Mouse (Mus musculus) gastrocnemius, adult 8-10 months (tissue): ENCODE results near the gene Tmem231. TPM values are rescaled to one million over a fixed set of nuclear protein-coding genes. Genes with fewer than 3 reads are reported as not detected.

Experiments
- DNase-seq, 2 experiments: peaks; one replicate each; pipeline ENCODE4 v3.0.0; 2022; ENCODE audit warnings: low spot score in 2 of 2
- total RNA-seq, 4 experiments: library from RNA; stranded (reverse); gene quantifications; 2 replicates each; pipeline ENCODE4 v1.2.4; 2022

Tmem231 gene
- 1 to 10 TPM in 1 of 4 experiments, under 1 TPM in 3; 0.41 to 1.0 (median 0.74) TPM for total RNA-seq

DNA sequence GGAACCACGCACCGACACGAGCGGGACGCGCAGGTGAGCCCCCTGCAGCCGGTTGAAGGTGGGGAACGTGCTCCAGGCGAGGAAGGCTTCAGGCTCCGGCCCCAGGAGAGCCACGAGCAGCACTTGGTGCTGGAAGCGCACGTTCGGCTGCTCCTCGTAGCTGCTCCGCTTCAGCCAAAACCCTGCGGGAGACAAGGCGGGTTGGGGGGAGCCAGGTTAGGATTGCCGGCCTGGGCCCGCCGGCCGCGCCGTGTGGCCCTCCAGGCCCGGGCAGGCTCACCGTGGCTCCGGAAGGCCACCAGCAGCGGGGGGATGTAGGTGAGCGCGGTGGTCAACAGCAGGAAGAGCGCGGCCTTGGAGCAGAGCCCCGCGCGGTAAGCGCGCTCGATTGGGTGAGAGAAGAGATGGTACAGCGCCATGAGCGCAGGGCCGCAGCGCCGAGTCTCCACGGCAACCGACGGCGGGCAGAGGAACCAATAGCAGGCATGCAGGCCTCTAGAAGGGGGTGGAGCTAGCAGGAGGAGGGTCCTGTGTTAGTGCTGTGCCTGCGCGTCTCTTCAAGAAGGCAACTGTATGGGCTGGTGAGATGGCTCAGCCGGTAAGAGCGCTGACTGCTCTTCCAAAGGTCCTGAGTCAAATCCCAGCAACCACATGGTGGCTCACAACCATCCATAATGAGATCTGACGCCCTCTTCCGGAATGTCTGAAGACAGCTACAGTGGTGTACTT lies at the start of gene Tmem231:
Tmem231 (minus strand) TSS at position 534 of the 729 bp plus-strand sequence.
- peak; percentile 70 to 82 for DNase-seq

DNA sequence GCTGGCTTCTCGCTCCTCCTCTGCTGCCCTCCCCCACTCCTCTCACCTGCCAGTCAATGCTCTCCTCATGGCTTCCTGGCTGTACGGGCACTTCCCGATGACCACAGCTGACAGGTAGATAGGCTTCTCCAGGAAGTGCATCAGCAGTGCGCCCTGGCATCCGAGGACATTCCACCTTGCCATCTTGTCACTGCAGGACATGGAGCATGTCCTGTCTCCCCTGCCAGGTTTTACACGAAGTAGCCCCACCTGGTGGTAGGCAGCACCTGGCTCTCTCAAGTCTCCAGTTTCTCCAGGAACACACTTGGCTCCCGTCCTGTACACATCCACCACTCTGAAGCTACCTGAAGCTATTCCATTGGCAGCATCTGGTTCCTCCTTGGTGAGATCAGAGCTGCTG lies 48.4 kb upstream of the Tmem231 start:
- DNase-seq = no peak

DNA sequence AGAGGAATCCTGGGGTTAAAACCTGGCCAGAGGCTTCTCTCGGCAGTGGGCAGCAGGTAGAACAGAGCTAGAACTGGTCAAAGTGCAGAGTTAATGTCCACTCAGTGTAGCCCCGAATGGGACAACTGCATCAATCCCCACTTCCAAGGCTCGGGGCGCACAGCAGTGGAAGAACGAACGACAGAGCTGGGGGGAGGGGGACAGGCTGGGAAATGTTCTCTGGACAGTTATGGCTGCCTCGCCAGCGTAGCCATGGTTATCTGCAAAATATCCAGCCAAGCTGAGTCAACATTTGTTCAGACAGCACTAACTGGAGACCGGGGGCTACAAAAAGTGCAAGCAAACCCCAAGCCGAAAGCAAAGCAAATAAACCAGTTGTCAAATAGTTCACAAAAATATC lies 44.5 kb upstream of the Tmem231 start:
- no peak for DNase-seq

DNA sequence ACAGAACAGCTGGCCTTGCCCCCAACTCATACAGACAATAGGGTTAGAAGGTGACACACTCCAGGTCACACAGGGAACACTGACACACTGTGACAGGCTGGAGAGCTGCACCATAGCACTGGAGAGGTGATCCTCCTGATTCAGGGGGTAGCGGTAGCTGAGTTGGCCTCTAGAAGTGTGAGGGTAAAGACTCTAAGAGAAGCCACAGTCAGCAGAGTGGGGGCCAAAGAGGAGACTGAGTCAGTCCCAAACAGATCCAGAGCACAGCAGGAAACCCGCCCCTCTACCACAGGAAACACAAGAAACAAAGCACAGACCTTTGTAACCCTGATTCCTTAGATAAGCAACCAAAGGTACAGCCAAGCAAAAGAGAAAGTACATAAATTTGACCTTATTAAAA lies 42.6 kb upstream of the Tmem231 start:
- no peak for DNase-seq

DNA sequence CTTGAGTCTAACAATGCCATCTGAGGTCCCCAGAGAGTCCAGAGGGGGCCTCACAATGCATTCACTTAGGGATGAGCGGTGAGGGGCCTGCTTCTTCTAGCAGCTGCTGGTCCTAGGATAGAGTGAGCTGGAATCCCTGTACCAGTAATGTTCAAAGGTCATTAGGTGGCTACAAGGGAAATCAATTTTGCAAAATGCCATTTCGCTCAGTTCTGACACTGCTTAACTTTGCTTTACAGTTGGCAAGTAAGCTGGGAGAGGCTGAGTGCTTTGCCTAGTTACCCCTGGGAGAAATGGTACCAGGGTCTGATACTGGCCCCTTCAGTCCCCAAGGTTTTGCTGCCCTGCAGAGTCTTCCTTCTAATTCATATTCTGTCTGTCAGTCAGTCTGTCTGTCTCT lies 42.0 kb upstream of the Tmem231 start:
- no peak for DNase-seq

DNA sequence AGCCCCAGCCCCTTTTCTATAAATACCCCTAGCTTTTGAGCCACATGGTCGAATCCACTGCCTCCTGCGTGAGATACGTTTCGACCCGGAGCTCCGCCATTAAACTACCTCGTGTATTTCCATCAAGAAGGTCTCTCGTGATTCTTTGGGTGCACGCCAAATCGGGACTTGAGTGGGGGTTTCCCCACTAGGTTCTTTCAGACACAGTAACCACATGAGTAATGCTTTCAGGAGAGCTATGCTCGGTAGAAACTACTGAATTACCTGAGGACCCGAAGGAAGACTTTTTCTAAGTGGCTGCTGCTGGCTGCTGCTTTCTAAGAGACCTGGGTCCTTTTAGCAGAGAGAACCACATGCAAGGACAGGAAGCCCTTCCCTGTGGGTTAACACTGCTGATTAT lies 40.5 kb upstream of the Tmem231 start:
- DNase-seq = no peak

DNA sequence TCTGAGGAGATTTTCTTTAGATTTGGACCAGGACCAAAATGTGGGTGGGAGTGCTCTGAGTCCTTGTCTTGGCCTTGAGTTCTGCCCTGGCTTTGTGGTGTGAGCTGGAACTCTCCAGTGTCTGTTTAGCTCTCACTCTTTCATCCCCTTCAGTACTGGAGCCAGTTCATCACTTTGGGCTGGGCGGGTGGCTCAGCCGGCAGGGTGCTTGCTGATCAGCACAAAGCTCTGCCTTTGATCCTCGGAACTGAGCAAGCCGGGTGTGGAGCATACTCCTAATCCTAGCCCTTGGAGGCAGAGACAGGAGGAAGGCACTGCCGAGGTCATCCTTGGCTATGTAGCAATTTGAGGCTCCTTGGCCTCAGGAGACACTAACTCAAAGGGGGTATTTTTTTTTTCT lies 35.3 kb upstream of the Tmem231 start:
- no peak for DNase-seq

DNA sequence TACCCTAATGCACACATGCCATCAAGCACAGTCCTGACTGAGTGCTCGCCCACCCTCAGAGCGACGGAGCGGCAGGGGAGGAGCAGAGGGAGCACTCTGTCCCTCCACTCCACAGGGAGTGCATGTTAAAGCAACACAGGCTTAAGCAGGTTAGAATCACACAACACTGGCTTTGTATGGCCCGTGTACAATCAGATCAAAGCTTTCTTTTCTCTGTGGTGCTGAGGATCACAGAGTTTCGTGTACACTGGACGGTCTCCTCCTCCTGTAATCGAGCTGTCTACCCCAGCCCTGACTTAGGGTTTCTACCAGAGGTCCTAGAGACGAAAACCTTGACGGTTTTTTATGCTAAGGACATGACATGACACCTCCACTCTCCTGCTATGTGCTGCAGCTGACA lies 34.9 kb upstream of the Tmem231 start:
- DNase-seq = no peak

DNA sequence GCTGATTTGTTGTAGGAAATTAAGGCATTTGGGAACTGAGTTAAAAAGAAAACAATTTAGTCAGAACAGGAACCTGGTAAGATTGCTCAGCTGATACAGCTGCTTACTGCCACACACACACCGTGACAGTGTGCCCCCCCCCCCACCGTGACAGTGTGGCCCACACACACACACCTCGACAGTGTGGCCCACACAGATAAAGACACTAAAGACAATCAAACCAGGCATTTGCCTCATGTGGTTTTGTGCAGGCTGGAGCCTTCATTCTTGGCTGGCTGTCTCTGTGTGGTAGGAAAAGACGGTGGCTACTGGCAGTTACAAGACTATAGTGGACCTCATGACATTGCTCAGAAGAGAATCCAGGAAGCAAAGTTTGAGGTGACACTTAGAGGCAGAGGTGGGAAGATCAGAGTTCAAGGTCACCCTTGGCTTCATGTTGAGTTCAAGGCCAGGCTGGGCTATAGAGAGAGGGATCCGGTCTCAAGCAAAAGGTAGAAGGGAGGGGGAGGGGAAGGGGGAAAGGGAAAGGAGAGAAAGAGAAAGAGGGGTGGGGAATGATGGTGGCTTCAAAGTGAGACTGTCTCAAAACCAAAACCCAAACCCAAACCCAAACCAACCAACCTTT lies 33.7 kb upstream of the Tmem231 start:
- DNase-seq = no peak

DNA sequence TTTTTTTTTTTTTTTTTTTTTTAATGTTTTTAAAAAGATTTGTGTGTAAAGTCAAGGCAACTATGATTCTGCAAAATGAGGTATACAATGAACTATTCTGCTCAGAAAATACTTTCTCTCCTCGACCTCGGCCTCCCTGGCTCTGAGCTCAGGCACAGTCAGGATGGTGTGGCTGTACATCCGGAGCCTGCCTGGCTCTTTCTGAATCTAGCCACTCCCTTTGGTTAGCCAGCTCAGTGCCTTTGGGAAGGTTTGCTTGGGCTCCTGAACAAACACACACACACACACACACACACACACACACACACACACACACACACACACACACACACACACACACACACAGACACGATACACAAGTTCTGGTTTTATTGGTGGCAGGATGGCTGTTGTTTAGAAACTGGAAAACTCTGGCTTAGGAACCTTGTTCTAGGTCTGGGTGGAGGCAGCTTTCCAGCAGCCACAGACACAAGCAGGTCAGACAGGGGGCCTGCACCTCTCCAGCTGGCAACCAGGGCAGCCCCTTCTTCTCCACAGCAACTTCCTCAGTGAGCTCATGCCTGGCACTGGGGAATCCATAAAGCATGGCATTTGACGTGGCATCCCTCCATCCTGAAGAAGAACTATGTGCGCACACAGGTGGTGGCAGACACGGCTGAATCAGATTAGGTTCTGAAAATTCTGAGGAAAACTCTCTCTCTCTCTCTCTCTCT lies 31.3 kb upstream of the Tmem231 start:
- no peak for DNase-seq

DNA sequence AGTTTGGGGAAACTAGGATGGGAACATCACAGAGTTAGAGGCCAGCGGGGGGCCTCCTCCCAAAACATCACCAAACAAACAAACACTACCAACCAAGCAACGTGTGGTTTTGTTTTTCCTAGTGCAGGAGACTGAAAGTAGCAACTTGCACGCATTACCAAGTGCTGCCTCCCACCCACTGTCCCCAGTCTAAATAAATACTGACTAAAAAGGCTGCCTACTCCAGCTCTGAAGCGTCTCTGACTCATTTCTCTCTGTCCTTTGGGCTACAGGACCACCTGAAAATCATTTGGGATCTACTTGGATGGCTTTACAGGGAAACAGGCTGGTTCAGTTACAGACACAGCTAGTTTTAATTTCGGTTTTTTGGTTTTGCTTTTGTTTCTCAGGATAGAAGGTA lies 30.7 kb upstream of the Tmem231 start:
- no peak for DNase-seq

DNA sequence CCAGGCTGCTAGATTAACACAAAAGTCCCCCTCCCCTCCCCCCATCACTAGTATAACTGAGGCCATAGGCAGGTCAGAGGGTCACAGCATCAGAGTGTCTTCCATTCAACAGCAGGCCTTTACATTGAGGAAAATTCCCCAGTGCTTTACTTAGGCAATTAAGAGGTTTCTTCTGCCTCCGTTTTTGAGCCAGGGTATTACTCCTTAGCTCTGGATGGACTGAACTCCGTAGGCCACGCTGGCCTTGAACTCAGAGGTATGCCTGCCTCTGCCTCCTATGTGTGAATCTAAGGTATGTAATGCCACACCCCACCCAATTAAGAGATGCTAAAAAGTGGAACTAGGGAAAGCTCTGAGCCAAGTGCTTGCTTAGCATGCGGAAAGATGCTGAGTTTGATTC lies 29.9 kb upstream of the Tmem231 start:
- DNase-seq = no peak

DNA sequence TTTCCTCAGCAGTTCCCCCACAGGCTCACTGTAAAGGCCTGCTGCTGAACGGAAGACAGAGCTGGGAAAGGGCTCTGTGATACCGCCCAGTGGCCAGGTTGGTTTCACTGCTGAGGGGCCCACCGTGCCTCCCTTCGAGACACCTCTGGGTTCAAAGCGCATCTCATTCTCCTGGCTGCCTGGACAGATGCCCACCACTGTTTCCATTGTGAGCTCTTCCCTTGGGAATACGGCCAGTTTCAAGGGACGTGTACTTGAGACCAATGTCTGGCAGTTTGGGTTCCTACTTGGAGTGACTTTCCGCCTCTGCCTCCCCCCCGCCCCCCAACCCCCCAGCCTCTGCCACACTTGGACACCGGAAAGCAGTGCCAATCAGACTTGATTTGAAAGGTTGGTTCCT lies 29.4 kb upstream of the Tmem231 start:
- no peak for DNase-seq

DNA sequence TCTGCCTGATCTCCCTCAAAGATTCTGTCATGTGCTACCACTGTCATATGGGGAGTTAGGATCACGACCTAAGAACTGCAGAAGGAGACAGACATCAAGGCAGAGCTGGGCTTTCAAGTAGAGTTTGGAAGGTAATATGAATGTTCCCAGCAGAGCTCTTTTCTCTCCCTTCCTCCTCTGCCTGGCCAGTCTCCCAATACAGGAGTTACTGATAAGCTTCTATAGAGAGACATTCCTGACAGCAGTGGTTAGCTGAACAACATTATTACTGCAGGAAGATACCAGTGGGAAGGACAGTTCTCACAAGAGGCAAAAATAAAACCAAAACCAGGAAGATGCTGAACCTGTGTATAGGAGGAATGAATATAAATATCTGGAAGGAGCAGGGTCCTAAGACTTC lies 28.9 kb upstream of the Tmem231 start:
- no peak for DNase-seq

DNA sequence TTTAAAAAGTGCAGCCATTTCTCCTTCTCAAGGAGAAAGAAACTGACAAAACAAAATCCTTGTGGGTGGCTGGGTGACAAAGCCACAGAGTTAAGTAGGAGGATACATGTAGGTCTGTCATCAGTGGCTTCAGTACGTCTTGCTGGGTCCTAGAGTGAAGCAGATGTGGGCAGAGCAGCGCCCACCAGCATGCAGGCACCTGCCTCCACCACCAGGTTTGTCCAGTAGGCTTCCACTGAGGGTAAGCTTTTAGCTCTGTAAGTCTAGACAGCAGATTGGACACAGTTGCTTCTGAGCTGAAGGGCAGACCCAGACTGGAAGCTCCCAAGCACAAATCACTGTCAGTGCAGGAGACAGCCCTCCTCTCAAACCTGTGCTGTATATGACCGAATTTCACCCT lies 27.6 kb upstream of the Tmem231 start:
- no peak for DNase-seq

DNA sequence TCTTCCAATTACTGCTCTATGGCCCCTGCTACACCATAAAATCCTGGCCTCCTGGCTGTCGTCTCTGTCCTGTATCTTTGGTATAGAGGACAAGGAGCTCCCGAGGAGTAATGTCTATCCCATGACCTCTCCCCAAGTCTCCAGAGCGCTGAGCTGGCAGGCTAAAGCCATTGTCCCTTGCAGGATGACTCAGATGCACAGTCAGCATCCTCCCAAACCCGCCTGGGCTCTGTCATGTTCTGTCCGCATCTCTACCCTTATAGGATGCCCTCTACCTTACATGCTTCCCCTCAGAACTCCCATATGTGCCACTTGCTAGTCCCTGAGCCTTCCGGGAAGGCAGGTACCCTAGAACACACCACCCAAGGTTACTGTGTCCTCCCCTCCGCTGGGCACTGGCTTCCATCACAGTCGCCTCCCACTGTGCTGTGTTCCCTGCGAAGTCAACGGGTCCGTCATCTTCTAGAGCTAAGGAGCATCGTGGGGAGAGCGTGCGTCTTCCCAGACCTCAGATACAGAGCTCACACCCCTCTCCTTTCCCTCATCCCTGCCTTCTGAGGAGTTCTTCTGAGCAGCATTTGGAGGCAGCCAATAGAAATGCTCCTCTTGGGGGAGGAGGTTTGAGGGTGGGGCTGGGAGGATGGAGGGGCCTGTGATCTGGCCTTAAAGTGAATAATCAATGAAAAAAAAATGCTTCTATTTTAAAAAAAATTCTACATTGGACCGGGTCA lies 27.1 kb upstream of the Tmem231 start:
- DNase-seq = no peak

DNA sequence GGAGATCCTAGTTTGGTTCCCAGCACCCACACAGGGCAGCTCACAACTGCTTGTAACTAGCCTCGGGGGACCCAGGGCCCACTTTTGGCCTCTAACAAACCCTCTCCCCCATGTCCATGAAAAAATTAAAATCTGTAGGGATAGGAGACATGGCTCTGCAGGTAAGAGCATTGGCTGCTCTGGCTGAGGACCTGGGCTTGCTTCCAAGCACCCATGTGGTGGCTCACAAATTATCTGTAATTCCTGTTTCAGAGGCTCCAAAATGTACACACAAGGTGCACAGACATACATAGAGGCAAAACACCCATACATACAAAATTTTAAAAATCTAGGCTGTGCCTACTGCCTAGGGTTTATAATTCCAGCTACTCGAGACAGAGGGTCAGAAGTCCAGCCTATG lies 23.6 kb upstream of the Tmem231 start:
- DNase-seq = no peak

DNA sequence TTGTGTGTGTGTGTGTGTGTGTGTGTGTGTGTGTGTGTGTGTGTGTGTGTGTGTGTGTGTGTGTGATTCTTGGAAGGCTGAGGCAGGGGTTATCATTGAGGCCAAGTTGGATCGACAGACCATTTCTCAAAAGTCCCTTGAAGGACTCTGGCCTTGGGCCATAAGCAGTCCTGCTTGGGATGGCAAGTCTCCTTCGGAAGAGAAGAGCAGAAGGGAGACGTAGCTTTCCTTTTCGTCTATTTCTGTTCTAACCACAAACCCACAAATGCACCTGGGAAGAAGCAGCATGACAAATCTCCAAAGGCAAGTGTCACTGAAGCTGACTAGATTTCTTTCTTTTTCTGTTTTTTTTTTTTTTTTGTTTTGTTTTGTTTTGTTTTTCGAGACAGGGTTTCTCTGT lies 22.2 kb upstream of the Tmem231 start:
- no peak for DNase-seq

DNA sequence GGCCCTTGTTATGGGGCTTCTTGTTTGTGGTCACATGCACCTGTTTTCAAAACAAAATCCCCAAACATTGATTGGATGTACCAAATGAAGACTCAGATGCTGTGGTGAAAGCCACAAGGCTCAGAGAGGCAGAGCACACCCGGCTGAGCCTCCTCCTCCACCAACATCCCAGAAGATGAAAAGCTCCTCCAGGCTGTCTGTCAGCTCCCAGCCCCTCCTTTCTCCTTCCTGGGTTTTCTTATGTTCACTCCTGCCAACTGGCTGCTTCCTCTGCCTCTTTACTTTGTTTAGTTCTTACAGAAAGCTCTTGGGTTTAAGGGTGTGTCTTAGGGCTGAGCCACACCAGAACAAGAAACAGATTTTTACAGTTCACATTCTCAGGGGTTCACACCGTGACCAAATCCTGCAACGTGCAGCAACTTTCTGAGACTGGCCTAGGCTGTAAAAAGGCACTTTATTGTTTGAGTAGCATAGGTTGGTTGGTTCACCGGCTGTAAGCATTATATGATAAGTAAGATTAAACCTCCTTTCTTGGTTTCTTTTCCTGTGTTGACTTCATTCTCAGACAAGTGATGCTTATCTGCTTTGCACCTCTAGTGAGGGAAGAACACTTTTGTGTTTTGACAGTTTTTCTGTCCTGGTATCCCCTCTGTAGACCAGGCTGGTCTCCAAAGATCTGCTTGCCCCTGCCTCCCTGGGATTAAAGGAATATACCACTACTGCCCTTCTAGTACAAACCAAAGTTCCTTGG lies 21.3 kb upstream of the Tmem231 start:
- DNase-seq = no peak

DNA sequence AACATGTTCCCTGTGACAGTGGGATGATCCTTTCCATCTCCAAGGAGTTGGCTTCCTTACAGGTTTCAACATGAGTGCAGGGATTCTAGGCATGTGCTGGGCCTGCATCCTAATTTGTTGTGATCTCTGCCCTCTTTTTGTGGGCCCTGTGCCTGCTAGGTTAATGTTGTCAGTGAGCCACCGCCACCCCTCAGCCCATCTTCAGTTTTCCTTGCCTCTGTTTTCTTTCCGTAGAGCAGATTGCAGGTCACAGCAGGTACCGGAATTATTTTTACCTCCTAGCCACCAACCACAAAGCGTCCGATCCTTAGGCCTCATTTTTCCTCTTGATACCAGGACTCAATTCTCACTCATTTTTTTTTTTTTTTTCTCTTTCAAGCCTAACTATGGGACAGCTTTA lies 18.3 kb upstream of the Tmem231 start:
- DNase-seq = no peak

DNA sequence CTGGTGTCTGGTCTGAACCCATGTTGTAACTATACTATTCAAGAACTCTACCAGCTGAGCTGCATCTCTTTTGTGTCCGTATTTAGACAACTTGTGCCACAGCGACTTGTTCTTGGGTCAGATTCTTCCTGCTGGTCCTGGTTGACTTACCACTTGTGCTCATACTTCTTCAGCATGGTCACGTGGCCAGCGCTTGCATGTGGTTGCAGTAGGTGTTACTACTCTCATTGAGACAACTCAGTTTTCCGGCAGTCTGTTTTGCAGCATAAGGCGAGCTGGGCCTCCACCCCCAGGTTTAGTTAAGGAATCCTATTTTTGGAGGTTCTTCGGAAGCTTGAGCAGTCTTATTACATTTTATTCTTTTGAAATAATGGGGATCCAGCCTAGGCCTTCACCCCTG lies 17.6 kb upstream of the Tmem231 start:
- DNase-seq = no peak
